Mouse (Mus musculus): Measurements from ENCODE around the gene Apol8. TPM values are rescaled to one million over a fixed set of nuclear protein-coding genes. Genes with fewer than 3 reads are reported as not detected.
A peak's percentile ranks its signal among the peaks of the same experiment; 100 is the strongest.

Apol8 gene
- polyA plus RNA-seq, 1 experiment: 0.46 TPM

DNA sequence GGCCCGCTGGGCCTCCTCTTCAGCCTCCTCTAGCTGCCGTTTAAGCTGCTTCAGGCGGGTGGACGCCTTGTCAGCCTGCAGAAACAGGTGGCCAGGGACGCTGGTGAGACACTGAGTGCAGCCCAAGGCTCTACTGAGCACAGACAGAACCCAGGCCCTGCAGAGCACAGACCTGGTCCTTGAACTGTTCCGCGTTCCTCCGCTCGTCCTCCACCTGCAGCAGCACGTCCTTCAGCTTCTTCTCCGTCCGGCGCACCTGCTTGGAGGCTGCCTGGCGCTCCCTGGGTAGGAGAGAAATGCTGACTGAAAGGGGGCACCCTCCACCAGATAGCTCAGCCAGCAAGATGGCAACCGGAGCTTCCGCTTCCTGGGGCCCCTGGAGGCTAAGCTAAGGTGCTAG is 6.2 kb upstream of the Apol8 start:
- no peaks in the 10 kb centered on the region for H3K27me3 ChIP-seq (ENCODE audit: control insufficient read depth, insufficient read depth, insufficient read length)
- TF ChIP-seq MYOG (IDR thresholded peaks at IDR 0.05; ENCODE audit: control insufficient read depth, extremely low read depth, insufficient read length) (no peak), USF1 (IDR thresholded peaks at IDR 0.05; ENCODE audit: low read depth) (no peak), MYOD1 (IDR thresholded peaks at IDR 0.05; ENCODE audit: control insufficient read depth, insufficient read length, low read depth) (no peak), MAX (IDR thresholded peaks at IDR 0.05) (no peak), CTCF (IDR thresholded peaks at IDR 0.05; ENCODE audit: control insufficient read depth, insufficient read depth, insufficient read length) (no peak), FOSL1 (IDR thresholded peaks at IDR 0.05; ENCODE audit: insufficient read depth, low read length, poor library complexity, severe bottlenecking) (no peak), CEBPB (IDR thresholded peaks at IDR 0.05; ENCODE audit: low read depth) (no peak)
- H3K36me3 ChIP-seq (ENCODE audit: control insufficient read depth, insufficient read depth): peaks cover 91% of the 10 kb centered on the region
- peaks cover 2% of the 10 kb centered on the region for H3K79me3 ChIP-seq (ENCODE audit: low read depth)
- H3K4me3 ChIP-seq (ENCODE audit: insufficient read depth, poor library complexity, severe bottlenecking): no peak overlapping the region
- H3ac ChIP-seq (ENCODE audit: control insufficient read depth, insufficient read length, low read depth): no peak overlapping the region
- peaks cover 28% of the 10 kb centered on the region for H3K79me2 ChIP-seq (ENCODE audit: control insufficient read depth, insufficient read depth)

- H3K79me3 ChIP-seq (ENCODE audit: low read depth): no peaks in the 10 kb centered on the region
- TF ChIP-seq CTCF (IDR thresholded peaks at IDR 0.05; ENCODE audit: control insufficient read depth, insufficient read depth, insufficient read length) (peak; percentile 66), MAX (IDR thresholded peaks at IDR 0.05) (no peak)
- no peak overlapping the region for H3ac ChIP-seq (ENCODE audit: control insufficient read depth, insufficient read length, low read depth)
- no peak overlapping the region for H3K4me3 ChIP-seq (ENCODE audit: insufficient read depth, poor library complexity, severe bottlenecking)
- H3K36me3 ChIP-seq (ENCODE audit: control insufficient read depth, insufficient read depth): peaks cover 78% of the 10 kb centered on the region
- H3K27me3 ChIP-seq (ENCODE audit: control insufficient read depth, insufficient read depth, insufficient read length): no peaks in the 10 kb centered on the region
- peaks cover 18% of the 10 kb centered on the region for H3K79me2 ChIP-seq (ENCODE audit: control insufficient read depth, insufficient read depth)
Measured at GRCm38 (mm10) chr15:77761561-77762380, 5.0 kb upstream of the Apol8 start.

GRCm38 (mm10) chr15:77761083-77761482 is 4.3 kb upstream of the Apol8 start:
- no peak overlapping the region for H3ac ChIP-seq (ENCODE audit: control insufficient read depth, insufficient read length, low read depth)
- TF ChIP-seq FOSL1 (IDR thresholded peaks at IDR 0.05; ENCODE audit: insufficient read depth, low read length, poor library complexity, severe bottlenecking) (no peak), MAX (IDR thresholded peaks at IDR 0.05) (no peak), CEBPB (IDR thresholded peaks at IDR 0.05; ENCODE audit: low read depth) (no peak), MYOG (IDR thresholded peaks at IDR 0.05; ENCODE audit: control insufficient read depth, extremely low read depth, insufficient read length) (no peak), MYOD1 (IDR thresholded peaks at IDR 0.05; ENCODE audit: control insufficient read depth, insufficient read length, low read depth) (no peak), USF1 (IDR thresholded peaks at IDR 0.05; ENCODE audit: low read depth) (no peak), CTCF (IDR thresholded peaks at IDR 0.05; ENCODE audit: control insufficient read depth, insufficient read depth, insufficient read length) (no peak)
- H3K79me2 ChIP-seq (ENCODE audit: control insufficient read depth, insufficient read depth): peaks cover 11% of the 10 kb centered on the region
- H3K36me3 ChIP-seq (ENCODE audit: control insufficient read depth, insufficient read depth): peaks cover 71% of the 10 kb centered on the region
- H3K27me3 ChIP-seq (ENCODE audit: control insufficient read depth, insufficient read depth, insufficient read length): no peaks in the 10 kb centered on the region
- H3K4me3 ChIP-seq (ENCODE audit: insufficient read depth, poor library complexity, severe bottlenecking): no peak overlapping the region
- H3K79me3 ChIP-seq (ENCODE audit: low read depth): no peaks in the 10 kb centered on the region

DNA sequence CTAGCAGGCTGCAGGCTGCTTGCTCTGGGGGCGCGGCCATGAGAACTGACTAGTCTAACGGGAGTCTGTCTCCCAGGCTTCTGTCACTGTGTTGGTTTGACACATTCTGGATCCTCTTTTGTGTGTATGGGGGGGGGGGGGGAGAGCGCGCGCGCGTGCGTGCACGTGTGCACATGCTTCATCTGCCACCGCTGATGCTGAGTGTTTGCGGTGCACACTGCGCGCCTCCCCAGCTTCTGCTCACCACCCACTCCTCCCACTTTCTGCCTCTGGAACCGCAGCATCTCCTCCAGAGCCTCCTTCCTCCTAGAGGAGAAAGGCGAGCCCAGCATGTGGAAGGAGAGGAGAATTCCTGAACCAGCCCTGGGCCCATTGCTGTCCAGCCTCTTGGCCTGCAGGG is 3.2 kb upstream of the Apol8 start:
- Histone ChIP-seq H3K79me3 (ENCODE audit: low read depth) (no peaks in the 10 kb centered on the region), H3K36me3 (ENCODE audit: control insufficient read depth, insufficient read depth) (peaks cover 61% of the 10 kb centered on the region), H3K4me3 (ENCODE audit: insufficient read depth, poor library complexity, severe bottlenecking) (no peak overlapping the region), H3K79me2 (ENCODE audit: control insufficient read depth, insufficient read depth) (peaks cover under 1% of the 10 kb centered on the region), H3ac (ENCODE audit: control insufficient read depth, insufficient read length, low read depth) (no peak overlapping the region), H3K27me3 (ENCODE audit: control insufficient read depth, insufficient read depth, insufficient read length) (no peaks in the 10 kb centered on the region)
- TF ChIP-seq CEBPB (IDR thresholded peaks at IDR 0.05; ENCODE audit: low read depth): no peak
- TF ChIP-seq CTCF (IDR thresholded peaks at IDR 0.05; ENCODE audit: control insufficient read depth, insufficient read depth, insufficient read length): no peak
- TF ChIP-seq MYOG (IDR thresholded peaks at IDR 0.05; ENCODE audit: control insufficient read depth, extremely low read depth, insufficient read length): no peak

GRCm38 (mm10) chr15:77757586-77758226 is 903 bp upstream of the Apol8 start:
- no peak for TF ChIP-seq MYOD1 (IDR thresholded peaks at IDR 0.05; ENCODE audit: control insufficient read depth, insufficient read length, low read depth)
- TF ChIP-seq MYOG (IDR thresholded peaks at IDR 0.05; ENCODE audit: control insufficient read depth, extremely low read depth, insufficient read length): no peak
- TF ChIP-seq MAX (IDR thresholded peaks at IDR 0.05): no peak
- no peak for TF ChIP-seq CTCF (IDR thresholded peaks at IDR 0.05; ENCODE audit: control insufficient read depth, insufficient read depth, insufficient read length)
- TF ChIP-seq USF1 (IDR thresholded peaks at IDR 0.05; ENCODE audit: low read depth): no peak
- TF ChIP-seq FOSL1 (IDR thresholded peaks at IDR 0.05; ENCODE audit: insufficient read depth, low read length, poor library complexity, severe bottlenecking): no peak
- TF ChIP-seq CEBPB (IDR thresholded peaks at IDR 0.05; ENCODE audit: low read depth): no peak
- H3K79me3 ChIP-seq (ENCODE audit: low read depth): no peaks in the 10 kb centered on the region
- peaks cover 37% of the 10 kb centered on the region for H3K36me3 ChIP-seq (ENCODE audit: control insufficient read depth, insufficient read depth)
- no peak overlapping the region for H3ac ChIP-seq (ENCODE audit: control insufficient read depth, insufficient read length, low read depth)
- no peaks in the 10 kb centered on the region for H3K27me3 ChIP-seq (ENCODE audit: control insufficient read depth, insufficient read depth, insufficient read length)
- H3K79me2 ChIP-seq (ENCODE audit: control insufficient read depth, insufficient read depth): no peaks in the 10 kb centered on the region
- no peak overlapping the region for H3K4me3 ChIP-seq (ENCODE audit: insufficient read depth, poor library complexity, severe bottlenecking)
